Mouse (Mus musculus): Measurements from ENCODE around the gene Pgam5.

The Pgam5 gene

DNA sequence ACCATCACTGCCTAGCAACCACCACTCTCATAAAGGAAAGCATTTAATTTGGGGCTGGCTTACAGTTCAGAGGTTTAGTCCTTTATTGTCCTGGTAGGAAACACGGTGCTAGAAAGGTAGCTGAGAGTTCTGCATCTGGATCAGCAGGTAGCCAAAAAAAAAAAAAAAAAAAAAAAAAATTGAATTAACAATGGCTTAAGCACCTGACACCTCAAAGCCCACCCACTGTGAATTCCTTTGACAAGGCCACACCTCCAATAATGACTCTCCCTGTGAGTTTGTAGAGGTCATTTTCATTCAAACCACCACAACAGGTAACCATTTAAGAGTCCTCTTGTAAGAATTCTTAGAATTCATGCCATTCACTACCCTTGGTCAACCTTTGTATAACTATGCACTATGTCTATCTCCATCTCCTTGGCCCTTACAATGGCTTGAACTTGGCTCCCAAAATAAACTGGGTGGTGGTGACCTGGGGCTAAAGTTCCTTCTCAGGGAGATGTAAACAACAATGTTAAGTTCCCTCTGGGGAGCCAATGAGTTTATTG, 42.3 kb downstream of the Pgam5 start:
- DNase-seq: no peak

GRCm38 (mm10) chr5:110225056-110225455, 44.7 kb downstream of the Pgam5 start:
- DNase-seq: no peak

GRCm38 (mm10) chr5:110222757-110223156, 47.0 kb downstream of the Pgam5 start:
- no peak for DNase-seq

GRCm38 (mm10) chr5:110220331-110220730, 49.4 kb downstream of the Pgam5 start:
- no peak for DNase-seq

DNA sequence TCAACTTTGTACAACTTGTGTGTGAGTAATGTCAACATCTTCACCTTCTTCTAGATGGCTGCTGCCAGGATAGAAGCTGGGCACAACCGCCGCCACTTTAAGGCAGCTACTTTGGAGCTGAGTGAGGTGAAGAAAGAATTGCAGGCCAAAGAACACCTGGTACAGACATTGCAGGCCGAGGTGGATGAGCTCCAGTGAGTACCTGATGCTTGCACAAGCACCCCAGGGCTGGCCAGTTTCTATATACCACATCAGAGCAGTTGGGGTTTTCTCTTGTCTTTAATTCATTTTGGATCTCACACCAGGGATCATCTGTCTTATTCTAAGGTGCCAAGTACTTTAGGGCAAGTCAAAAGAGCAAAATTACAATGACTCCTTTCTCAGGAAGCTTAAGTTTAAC, 52.9 kb downstream of the Pgam5 start:
- DNase-seq: no peak

DNA sequence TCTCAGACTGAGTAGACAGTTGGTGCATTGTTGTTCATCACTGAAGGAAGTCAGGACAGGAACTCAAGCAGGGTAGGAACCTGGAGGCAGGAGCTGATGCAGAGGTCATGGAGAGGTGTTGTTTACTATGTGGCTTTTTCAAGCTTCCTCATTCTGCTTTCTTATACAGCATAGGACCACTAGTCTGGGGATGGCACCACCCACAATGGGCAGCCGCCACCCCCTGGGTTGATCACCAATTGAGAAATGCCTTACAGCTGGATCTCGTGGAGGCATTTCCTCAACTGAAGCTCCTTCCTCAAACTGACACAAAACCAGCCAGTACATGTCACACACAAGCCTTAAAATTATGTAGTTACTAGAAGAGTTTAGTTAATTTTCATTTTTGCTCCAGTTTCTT, 58.4 kb downstream of the Pgam5 start:
- no peak for DNase-seq

All from right cerebral cortex, postnatal 4 days (tissue).